Comparison of ENCODE assay signal across 17 mouse cellular contexts in the genomic region with DNA sequence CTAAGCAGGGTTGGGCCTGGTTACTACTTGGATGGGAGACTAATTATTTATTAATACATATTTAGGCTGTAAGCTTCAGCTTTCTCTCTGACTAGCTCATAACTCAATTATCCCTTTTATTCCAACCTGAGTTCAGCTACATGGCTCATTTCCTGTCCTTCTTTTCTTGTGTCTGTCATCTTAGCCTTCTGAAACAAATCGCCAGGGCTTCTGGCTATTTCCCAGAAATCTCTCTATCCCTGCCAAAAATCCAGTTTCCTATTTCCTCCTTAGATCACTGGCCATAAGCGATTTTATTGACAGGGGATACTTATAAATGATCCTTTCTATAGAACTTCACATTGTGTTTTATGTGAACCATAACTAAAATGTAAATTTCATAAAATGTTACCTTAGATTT.
"Had no signal": no experiment of that assay in that cellular context is flagged by ENCODE, and none has a peak within 500 bp of the region (broad histone marks: within the 10 kb centered on the region; RNA-seq: fewer than 3 reads in every experiment).

No protein-coding gene starts in this region.

- H3K27ac ChIP-seq: midbrain, embryonic 10.5 days; midbrain, embryonic 12.5 days; neural tube, embryonic 13.5 days; neural tube, embryonic 15.5 days had no signal

- DNase-seq: lung, embryonic 14.5 days; lung, postnatal 10 days; lung, postnatal 4 days; midbrain, embryonic 14.5 days; retina, postnatal 1 day; right cerebral cortex, adult 18-20 months; right cerebral cortex, postnatal 25 days; right cerebral cortex, postnatal 4 days; spleen, adult 18-20 months; thymus, adult 18-20 months; thymus, postnatal 14 days; thymus, postnatal 36 days had no signal

- H3K4me1 ChIP-seq: midbrain, embryonic 10.5 days; midbrain, embryonic 12.5 days; neural tube, embryonic 15.5 days had no signal

- H3K36me3 ChIP-seq: midbrain, embryonic 10.5 days; midbrain, embryonic 12.5 days; neural tube, embryonic 13.5 days; neural tube, embryonic 15.5 days had no signal

- H3K4me3 ChIP-seq: midbrain, embryonic 10.5 days; midbrain, embryonic 12.5 days; myocyte; neural tube, embryonic 13.5 days; neural tube, embryonic 15.5 days had no signal

- H3K27me3 ChIP-seq: midbrain, embryonic 12.5 days; neural tube, embryonic 13.5 days; neural tube, embryonic 15.5 days had no signal
